Mouse (Mus musculus) frontal cortex, postnatal 14 days (tissue): ENCODE data around the gene Lrrc28.
"Not testable (repeated sequence)": the region's sequence is repeated elsewhere in the genome, so short reads cannot be mapped to it uniquely, and the experiment has no call there.

Experiments used
- DNase-seq, 2 experiments: peaks; one replicate each; pipeline ENCODE4 v3.0.0; 2022; ENCODE audit warnings: low spot score in 2 of 2

Gene Lrrc28

DNA sequence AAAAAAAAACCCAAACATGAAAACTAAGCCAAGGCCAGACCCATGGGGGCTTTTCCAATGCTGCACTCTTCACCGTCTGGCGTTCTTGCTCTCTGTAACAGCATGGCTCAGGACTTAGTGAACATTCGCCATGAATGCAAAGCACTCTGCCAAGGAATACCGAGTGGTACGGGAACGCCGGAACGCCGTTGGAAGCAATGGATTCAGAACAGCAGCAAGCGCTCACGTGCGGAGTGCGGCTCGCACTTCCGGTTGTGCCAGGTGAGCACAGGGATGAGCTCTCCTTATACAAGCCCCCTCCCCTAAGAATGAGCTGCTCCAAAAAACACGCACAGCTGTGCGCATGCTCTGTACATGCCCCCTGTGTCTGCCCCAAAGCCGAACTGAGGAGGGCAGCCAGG is 116.2 kb downstream of the Lrrc28 start:
- DNase-seq, result no peak

DNA sequence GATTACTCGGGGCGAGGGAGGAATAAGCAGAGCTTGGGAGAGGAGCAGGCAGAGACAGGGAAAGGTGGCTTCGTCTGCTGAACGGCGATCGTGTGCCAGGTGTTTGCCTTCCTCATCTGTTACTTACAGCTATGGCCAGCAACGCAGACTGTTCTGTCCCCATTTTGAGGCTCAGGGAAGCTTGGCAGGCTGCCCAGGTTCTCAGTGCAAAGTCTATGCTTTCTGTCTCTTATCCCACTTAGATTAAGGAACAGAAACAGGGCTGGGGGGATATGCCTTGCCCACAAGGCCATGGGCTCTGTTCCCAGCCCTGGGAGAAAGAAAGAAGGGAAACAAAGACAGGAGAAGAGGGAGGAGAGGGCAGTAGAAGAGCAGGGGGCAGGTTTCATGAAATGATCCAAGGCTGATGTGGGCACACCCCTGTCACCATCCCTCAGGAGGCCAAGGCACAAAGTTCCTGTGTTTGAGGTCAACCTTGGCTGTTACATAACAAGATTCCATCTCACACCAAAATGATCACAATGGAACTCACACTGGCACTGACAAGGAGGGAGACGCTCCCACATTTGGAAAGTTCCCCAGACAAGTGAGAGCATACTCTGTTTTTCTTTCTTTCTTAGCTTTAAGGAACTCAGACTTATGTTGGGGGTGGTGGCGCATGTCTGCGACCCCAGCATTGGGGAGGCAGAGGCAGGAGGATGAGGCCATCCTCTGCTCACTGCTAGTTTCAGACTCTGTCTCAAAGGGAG is 116.8 kb downstream of the Lrrc28 start:
- peak; percentile 57 to 62 for DNase-seq

DNA sequence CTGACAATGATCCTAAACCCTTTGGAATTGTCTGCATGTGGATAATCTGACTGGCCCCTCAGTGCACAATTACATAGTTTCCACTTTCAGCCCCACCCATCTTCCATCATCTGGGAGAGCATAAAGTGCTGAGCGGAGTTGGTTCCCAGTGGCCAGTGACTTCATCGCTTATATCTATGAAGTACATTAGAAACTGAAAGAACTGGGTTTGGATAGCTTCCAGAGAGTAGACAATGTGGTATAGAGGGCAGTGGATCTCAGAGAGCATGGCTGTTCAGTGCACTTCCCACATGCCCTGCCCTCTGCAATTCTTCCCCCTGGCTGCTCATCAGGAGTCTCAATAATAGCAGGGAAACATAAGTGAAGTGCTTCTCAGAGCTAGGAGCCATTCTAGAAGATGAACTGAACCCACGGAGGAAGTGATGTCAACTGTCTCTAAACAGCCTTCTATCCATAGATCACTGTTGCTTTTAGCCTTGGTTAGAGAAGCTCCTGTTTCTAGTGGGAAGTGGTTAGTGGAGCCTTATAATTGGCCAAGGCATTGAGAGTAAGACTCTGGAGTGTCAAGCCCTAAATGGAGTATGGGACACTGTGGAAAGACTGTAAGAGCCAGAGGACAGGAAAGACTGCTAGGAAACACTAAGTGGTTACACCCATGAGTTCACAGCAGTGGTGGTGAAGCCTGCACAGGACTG is 119.0 kb downstream of the Lrrc28 start:
- DNase-seq, result no peak

DNA sequence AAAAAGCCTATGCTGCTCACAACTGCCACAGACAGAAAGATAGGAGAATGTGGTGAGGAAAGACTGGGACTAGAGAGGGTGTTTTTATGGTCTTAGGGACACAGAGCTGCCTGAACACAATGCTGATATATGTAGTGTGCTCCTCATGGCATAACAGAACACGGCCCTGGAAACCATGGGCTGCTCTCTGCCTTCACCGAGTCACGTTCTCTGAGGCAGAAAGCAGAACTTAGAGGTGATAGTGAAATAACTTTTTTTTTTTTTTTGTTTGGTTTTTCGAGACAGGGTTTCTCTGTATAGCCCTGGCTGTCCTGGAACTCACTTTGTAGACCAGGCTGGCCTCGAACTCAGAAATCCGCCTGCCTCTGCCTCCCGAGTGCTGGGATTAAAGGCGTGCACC is 121.0 kb downstream of the Lrrc28 start:
- DNase-seq, result not testable (repeated sequence)

DNA sequence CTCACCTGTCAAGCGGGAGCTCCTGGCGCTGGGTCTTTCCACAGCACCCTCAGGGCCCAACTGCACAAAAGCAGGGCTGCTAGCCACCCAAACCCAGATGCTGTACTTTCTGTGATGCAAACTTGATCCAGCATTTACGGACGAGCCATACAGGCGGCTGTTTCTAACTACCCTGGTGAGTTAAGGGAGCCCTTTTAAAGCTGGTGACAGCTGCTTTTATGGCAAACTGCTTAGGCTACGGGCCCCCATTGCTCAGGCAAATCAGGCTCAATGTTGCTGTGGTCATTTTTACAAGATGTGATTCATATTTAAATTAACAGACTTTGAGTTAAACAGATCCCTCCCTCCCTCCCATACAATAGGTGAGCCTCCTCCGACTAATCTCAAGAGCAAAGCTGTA is 121.7 kb downstream of the Lrrc28 start:
- DNase-seq, result no peak

DNA sequence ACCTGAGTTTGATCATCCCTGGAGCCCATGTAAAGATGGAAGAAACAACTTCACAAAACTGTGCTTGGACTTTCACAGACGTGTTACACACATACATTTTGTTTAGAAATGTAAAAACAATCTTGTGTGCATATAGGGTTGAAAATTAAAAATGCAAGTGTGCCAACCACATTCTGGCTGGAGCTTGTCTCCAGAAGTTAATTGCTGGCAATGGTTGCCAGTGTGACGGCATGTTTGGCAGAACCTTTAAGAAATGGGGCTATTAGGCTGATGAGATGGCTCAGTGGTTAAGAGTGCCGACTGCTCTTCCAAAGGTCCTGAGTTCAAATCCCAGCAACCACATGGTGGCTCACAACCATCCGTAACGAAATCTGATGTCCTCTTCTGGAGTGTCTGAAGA is 123.3 kb downstream of the Lrrc28 start:
- DNase-seq, result not testable (repeated sequence)

DNA sequence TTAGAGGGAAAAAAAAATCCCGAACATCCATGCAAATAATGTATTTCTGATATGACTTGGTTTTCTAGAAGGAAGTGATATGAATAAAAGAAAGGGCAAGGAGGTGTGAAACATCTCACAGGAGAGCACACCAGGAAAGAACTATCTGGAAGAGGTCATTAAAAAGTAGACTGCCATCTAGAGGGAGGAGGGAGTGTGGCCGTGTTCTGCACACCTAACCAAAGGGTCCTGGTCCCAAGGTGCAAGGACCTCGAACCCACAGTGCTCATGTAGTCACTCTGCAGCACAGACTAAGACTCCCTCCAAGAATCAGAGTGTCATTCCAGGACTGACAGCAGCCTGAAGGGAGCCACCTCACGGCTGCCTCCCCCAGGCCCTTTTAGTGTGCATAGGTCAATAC is 124.1 kb downstream of the Lrrc28 start:
- DNase-seq, result no peak

DNA sequence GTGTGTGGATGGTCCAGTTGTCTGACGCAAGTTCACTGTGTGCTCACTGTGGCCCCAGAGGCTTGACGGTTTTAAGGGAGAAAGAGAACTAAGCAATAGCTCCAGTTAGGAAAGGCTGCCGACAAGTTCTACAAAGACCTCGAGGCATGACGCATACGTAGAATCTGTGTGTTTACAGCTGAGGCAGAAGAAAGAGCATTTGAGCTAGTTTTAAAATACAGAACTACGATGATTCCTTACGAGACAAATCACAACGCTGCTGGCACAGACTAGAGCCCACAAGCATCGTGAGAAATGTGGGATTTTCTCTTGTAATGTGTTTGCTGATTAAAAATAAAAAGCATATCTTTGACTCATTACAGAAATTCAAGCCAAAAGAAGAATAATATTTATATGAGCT is 125.1 kb downstream of the Lrrc28 start:
- no peak for DNase-seq

DNA sequence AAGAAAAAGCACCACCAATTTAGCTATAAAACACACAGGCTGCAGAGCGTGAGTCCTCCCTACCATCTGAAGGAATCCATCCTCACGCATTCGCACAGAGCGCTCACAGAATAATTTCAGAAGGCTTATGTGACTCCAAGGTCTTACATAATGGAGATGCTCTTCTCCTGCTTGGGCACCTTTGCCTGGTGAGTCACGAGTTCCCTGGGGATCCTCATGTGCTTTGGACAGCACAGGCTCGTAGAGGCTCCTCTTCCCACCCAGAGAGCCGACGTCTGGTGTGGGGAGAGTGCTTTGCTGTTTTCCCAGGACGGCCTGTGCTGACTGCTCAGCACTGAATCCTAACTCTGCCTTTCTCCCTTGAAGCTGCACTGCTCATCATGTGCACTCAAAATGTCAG is 129.4 kb downstream of the Lrrc28 start:
- DNase-seq, result no peak

DNA sequence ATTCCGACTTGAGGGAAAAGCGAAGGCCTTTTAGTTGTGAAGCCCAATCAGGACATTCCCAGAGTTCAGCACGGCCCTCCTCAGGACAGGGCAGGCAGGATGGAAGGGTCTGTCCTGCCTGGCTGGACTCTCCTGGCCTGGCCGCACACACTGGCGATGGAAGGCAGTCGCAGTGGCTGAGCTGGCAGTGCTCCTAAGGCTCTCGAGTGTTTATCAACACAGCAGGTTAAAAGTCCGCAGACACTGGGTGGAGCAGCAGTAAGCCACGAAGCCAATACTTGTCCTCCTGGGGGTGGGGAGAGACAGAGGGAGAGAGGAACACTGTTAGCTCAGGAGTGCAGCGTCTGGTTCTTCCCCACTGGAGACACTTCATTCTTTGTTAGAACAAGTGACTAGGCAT is 130.2 kb downstream of the Lrrc28 start:
- no peak for DNase-seq

DNA sequence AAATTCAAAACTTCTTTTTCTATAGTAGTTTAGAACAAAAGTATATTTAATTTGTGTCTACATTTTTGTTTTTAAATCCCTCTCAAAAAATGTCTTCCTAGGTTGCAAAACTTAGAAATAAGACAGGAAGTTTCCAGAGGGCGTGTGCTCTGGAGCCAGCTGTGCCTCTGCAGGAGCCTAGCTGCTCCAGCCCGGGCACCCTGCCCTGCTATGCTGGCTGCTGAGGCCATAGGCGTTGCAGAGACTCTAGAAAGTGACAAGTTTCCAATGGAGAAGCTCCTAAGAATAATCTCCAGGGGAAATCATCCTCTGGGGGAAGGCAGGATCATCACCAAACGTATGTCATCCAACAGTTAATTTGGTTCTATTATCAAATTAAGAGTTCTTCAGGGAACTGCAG is 130.7 kb downstream of the Lrrc28 start:
- no peak for DNase-seq

DNA sequence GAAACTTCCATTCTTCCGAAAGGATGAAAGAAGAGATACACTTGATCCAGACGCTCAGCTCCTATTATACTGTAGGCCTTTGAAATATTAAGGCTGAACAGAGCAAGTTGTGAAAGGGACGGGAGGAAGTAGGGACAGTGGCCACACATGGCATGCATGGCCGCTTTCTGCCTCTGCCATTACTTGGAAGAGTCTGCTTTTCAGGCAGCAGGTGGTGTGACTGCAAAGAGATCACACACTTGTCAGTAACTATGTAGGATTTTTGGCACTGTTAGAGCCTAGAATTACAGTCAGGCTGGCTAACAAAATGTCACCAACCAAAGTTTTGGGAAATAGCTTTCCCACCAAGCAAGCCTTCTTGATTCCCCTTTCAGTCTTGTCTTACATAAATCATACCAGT is 131.4 kb downstream of the Lrrc28 start:
- no peak for DNase-seq

DNA sequence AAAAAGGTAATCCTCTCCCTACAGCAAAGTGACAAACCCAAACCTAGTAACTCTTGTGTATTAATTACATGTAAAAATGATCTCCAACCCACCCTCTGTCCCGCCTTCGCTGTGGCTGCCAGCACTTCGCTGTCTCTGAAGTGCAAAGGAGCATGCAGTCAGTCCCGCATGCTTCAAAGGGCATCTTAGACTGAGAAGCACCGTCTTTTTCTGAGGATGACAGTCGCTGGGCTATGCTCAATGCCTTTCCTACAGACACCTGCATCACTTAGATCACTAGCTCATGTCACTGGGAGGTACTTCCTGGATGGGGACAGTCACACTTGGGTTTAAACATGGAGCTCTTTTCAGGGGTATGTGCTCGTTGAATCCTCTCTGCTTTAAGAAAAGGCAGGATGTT is 133.5 kb downstream of the Lrrc28 start:
- no peak for DNase-seq

DNA sequence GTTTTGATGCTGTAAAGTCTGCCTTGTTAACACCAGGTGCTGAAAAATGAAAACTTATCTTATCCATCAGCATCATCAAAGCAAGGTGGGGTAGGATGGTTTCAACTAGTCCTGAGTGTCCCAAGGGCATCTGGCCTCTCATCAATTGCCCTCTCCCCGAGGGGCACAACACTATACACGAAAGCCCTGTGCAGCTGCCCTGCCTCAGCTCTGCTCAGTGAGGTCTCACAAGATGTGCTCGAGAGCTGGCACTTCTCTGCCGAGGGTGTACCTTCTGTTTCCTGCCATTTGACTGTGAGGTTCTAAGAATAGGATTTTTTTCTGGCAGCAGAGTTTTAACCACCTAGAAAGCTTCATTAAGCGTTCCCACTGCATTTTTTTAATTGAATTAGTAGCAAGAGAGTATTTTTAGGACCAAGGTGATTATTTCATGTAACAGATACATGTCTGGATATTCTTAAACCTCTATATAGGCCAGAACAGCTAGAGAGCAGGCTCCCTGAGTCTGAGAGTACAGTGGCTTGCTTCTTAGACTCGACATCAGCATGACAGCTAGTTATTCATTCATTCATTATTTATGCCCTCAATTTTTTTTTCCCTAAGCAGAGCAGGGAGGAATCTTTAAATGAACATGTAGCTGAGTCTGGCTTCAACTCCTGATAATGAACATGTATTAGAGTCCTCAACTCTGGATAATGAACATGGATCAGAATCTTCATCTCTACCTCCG is 141.6 kb downstream of the Lrrc28 start:
- DNase-seq, result no peak

DNA sequence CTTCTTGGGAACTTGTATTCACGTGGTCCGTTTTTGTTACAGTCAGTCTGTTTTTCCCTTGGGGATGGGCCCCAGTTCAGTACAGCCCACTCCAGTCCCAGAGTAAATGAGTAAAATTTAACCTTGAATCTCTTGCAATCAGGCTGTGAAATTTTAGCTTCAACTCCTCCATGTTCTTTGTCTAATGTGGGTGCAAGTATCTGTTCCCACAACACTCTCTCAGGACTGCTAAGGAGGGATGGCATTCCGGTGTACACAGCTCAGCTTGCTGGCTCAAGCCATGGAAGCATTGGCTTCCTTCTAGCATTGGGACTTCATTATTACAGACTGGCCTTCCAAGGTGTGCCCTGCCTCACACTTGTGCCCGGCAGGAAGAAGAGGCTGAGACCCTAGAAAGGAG is 142.4 kb downstream of the Lrrc28 start:
- no peak for DNase-seq

DNA sequence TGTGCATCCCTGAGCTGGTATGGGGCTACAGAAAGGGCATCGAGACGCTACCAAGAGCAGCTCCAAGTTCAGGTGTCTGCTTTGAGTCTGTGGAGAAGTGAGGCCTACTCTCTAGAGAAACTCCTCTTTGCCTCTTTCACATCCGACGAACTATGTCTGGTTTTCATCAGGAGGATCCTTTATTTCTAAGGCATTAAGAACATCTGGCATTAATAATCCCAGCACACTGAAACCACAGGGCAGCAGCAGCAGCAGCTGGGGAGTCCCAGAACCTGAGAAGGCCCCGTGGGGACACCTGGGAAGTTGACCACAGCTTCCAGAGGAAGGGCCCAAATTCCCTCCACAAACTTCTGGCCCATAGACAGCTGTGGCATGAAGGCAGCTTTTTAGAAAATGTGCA is 144.2 kb downstream of the Lrrc28 start:
- no peak for DNase-seq

DNA sequence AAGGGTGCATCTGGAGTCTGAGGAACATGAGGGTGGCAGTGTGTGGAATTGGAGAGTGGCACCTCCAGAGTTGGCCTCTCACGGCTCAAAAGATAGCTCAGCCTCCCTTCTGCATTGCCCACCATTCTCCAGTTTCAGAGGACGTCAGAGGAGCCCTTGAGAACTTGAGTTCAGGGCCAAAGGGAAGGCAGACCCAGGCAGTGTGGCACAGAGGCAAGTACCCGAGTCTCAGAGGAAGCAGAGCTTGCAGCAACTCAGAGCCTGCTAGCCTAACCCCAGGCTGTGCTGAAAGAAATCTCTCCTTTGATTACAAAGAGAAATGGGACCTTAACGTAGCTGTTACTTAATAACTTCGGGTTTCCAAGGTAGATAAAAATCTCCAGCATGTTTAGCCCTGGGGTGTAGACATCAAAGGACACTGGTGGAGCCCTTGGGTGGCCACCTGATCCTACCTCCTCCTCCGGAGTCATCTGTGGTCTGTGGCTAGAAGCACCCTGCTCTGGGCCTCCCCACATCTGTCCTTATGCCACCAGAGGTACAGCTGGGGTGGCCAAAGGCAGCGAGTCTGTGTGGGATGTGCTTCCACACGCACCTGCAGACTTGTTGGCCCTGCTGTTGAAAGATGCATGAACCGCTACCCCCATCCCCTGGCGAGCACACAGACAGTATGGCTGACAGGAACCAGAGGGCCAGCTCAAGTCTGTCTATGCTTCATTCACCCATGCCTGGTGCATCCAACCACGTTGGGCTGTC is 144.8 kb downstream of the Lrrc28 start:
- no peak for DNase-seq

DNA sequence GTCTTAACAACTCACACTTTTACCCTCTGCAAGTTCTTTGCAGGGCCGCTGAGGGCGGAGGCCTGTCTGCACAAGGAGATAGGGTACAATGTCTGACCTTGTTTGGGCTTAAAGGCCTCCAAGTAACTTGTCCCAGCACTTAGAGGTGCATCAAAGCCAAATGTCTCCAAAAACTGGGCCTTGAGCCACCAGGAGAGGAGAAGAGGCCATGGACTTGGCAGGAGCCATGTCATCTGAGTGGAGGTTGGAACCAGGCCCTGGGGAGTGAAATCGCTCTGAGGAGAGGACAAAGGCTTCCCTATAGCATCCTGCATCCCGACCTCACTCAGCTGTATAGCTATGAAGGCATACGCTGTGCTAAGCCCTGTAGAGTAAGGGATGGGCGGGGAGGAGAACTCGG is 145.6 kb downstream of the Lrrc28 start:
- DNase-seq, result no peak

DNA sequence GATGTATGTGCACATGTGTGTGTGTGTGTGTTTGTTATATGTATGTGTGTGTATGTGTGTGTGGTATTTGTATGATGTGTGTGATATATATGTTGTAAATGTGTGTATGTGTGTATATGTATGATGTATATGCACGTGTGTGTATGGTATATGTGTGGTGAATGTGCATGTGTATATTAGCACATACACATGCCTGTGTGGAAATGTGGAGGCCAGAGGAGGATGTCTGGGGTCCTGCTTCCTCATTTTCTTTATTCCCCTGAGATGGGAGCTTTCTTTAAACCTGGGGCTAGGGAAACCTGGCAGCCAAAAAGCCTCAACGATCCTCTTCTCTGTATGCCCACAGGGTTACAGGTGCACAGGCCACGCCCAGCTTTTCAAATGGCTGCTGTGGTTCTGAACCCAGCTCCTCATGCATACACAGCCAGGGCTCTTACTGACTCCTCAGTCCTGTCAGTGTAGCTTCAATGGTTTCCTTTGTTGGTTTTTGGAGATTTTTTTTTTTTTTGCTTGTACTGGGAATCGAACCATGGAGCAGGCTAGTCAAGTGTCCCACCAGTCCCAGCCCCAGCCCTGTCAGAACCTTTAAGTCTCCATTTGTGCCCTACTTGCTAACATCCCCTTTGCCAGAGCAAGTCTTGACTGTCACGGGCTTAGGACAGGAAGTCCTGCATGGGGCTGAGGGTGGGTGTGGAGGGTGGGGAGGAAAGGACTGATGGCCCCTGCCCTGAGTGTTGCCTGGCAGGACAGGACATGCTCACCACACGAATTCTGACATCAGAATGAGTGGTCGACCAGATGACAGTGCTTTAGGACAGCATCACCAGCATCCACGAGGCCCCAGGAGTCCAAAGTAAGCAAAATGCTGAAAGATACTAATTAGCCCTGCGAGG is 151.0 kb downstream of the Lrrc28 start:
- no peak for DNase-seq

DNA sequence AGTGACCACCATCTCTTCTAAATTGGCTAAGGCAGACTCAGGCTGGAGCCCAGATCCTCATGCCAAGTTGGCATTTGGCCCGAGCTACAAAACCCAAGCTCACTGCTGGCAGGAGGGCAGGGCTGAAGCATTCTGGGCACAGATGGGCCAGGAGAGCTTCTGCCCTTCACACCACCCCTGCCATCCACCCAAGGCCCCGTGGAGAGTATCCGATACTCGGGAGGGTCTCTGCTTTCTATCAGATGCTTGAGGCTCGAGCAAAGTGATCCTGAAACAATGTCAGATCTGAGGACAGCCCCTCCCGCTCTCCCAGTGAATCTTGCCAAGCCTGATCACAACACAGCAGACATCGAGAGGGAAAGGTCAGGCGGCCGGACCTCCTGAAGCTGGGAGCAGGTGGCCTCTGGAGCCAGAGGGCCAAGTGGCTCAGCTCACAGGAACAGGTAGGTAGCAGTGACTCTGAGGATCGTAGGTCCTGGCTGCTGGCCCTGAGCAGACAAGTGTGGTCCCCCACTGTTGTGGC is 157.1 kb downstream of the Lrrc28 start:
- peak in 1 of 2 experiments; percentile 35 for DNase-seq
